Mouse (Mus musculus) granulocyte monocyte progenitor cell, adult 5-6 weeks (primary cell): ENCODE data around the gene Prss57. TPM values are rescaled to one million over a fixed set of nuclear protein-coding genes. Genes with fewer than 3 reads are reported as not detected.

Experiments used
- ATAC-seq: replicated peaks from 2 replicates; pipeline ENCODE4 v1.8.0; 2016; ENCODE audit warnings: mild to moderate bottlenecking, moderate TSS enrichment, inconsistent platforms; ENCODE audit not compliant: poor library complexity, severe bottlenecking
- total RNA-seq, 2 experiments: library from RNA; stranded (forward) in 1 of 2; stranded (reverse) in 1 of 2; fragments of 200-712, 200-1000 nt in 1 of 2; fragments of >200 nt in 1 of 2; fragmentation: Nextera tagmentation in 1 of 2; gene quantifications; 2 replicates each; pipeline ENCODE4 v1.2.3; 2014 to 2017

Prss57 gene
- total RNA-seq, 2 experiments from 2014 or later = 77.4 to 215 TPM

- ATAC-seq = no peak
These were observed 58.3 kb downstream of the Prss57 start for GRCm38 (mm10) chr10:79732500-79732899.

Other genes starting within 250 kb of the Prss57 start
Only the 30 nearest of the 34 such genes appear.
- gene Theg, start 203.6 kb downstream of the Prss57 start, total RNA-seq (2014; fragmentation: Nextera tagmentation) = not detected in 2 replicates
- gene Theg, start 203.6 kb downstream of the Prss57 start, total RNA-seq (2017) = not detected in 2 replicates
- gene C2cd4c, start 176.9 kb downstream of the Prss57 start, total RNA-seq (2014; fragmentation: Nextera tagmentation) = not detected in 2 replicates
- not detected in 2 replicates for gene C2cd4c, start 176.9 kb downstream of the Prss57 start, total RNA-seq (2017)
- not detected in 2 replicates for gene Shc2, start 153.0 kb downstream of the Prss57 start, total RNA-seq (2014; fragmentation: Nextera tagmentation)
- gene Shc2, start 153.0 kb downstream of the Prss57 start, total RNA-seq (2017) = not detected in 2 replicates
- gene Odf3l2, start 145.2 kb downstream of the Prss57 start, total RNA-seq (2014; fragmentation: Nextera tagmentation) = not detected in 2 replicates
- gene Odf3l2, start 145.2 kb downstream of the Prss57 start, total RNA-seq (2017) = not detected in 2 replicates
- not detected in 2 replicates for gene Madcam1, start 126.4 kb downstream of the Prss57 start, total RNA-seq (2014; fragmentation: Nextera tagmentation)
- gene Madcam1, start 126.4 kb downstream of the Prss57 start, total RNA-seq (2017) = not detected in 2 replicates
- 7.4 and 9.7 TPM in 2 replicates for gene Tpgs1, start 121.6 kb downstream of the Prss57 start, total RNA-seq (2014; fragmentation: Nextera tagmentation)
- 8.1 and 14.6 TPM in 2 replicates for gene Tpgs1, start 121.6 kb downstream of the Prss57 start, total RNA-seq (2017)
- gene Cdc34, start 108.8 kb downstream of the Prss57 start, total RNA-seq (2014; fragmentation: Nextera tagmentation) = 110 and 115 TPM in 2 replicates
- 98.7 and 142 TPM in 2 replicates for gene Cdc34, start 108.8 kb downstream of the Prss57 start, total RNA-seq (2017)
- gene Gzmm, start 101.9 kb downstream of the Prss57 start, total RNA-seq (2014; fragmentation: Nextera tagmentation) = 2.2 TPM in 1 of 2 replicates, not detected in the other
- gene Gzmm, start 101.9 kb downstream of the Prss57 start, total RNA-seq (2017) = 0.34 TPM in 1 of 2 replicates, not detected in the other
- 253 and 319 TPM in 2 replicates for gene Bsg, start 86.5 kb downstream of the Prss57 start, total RNA-seq (2014; fragmentation: Nextera tagmentation)
- 278 and 345 TPM in 2 replicates for gene Bsg, start 86.5 kb downstream of the Prss57 start, total RNA-seq (2017)
- gene Hcn2, start 74.3 kb downstream of the Prss57 start, total RNA-seq (2014; fragmentation: Nextera tagmentation) = 0.28 TPM in 1 of 2 replicates, not detected in the other
- 0.39 TPM in 1 of 2 replicates, not detected in the other for gene Hcn2, start 74.3 kb downstream of the Prss57 start, total RNA-seq (2017)
- 28.6 and 56.2 TPM in 2 replicates for gene Polrmt, start 44.4 kb downstream of the Prss57 start, total RNA-seq (2014; fragmentation: Nextera tagmentation)
- 12.7 and 14.0 TPM in 2 replicates for gene Polrmt, start 44.4 kb downstream of the Prss57 start, total RNA-seq (2017)
- not detected in 2 replicates for gene Fgf22, start 35.9 kb downstream of the Prss57 start, total RNA-seq (2014; fragmentation: Nextera tagmentation)
- gene Fgf22, start 35.9 kb downstream of the Prss57 start, total RNA-seq (2017) = not detected in 2 replicates
- gene Rnf126, start 24.0 kb downstream of the Prss57 start, total RNA-seq (2014; fragmentation: Nextera tagmentation) = 32.1 and 64.5 TPM in 2 replicates
- gene Rnf126, start 24.0 kb downstream of the Prss57 start, total RNA-seq (2017) = 17.3 and 28.2 TPM in 2 replicates
- 4.6 TPM in 1 of 2 replicates, not detected in the other for gene Fstl3, start 13.7 kb downstream of the Prss57 start, total RNA-seq (2014; fragmentation: Nextera tagmentation)
- gene Fstl3, start 13.7 kb downstream of the Prss57 start, total RNA-seq (2017) = 0.62 and 1.4 TPM in 2 replicates
- 80.1 and 110 TPM in 2 replicates for gene Palm, start 2.6 kb upstream of the Prss57 start, total RNA-seq (2014; fragmentation: Nextera tagmentation)
- 35.6 and 48.6 TPM in 2 replicates for gene Palm, start 2.6 kb upstream of the Prss57 start, total RNA-seq (2017)
- gene Misp, start 30.0 kb upstream of the Prss57 start, total RNA-seq (2014; fragmentation: Nextera tagmentation) = 0.34 TPM in 1 of 2 replicates, not detected in the other
- gene Misp, start 30.0 kb upstream of the Prss57 start, total RNA-seq (2017) = 0.82 TPM in 1 of 2 replicates, not detected in the other
- 497 and 526 TPM in 2 replicates for gene Ptbp1, start 63.5 kb upstream of the Prss57 start, total RNA-seq (2014; fragmentation: Nextera tagmentation)
- 211 and 216 TPM in 2 replicates for gene Ptbp1, start 63.5 kb upstream of the Prss57 start, total RNA-seq (2017)
- 2,258 and 3,780 TPM in 2 replicates for gene Prtn3, start 83.5 kb upstream of the Prss57 start, total RNA-seq (2014; fragmentation: Nextera tagmentation)
- 1,097 and 1,536 TPM in 2 replicates for gene Prtn3, start 83.5 kb upstream of the Prss57 start, total RNA-seq (2017)
- 72.1 and 111 TPM in 2 replicates for gene Plppr3, start 83.7 kb upstream of the Prss57 start, total RNA-seq (2014; fragmentation: Nextera tagmentation)
- 91.6 and 112 TPM in 2 replicates for gene Plppr3, start 83.7 kb upstream of the Prss57 start, total RNA-seq (2017)
- gene Elane, start 95.3 kb upstream of the Prss57 start, total RNA-seq (2014; fragmentation: Nextera tagmentation) = 5,751 and 6,009 TPM in 2 replicates
- gene Elane, start 95.3 kb upstream of the Prss57 start, total RNA-seq (2017) = 2,814 and 3,772 TPM in 2 replicates
- gene Cfd, start 99.9 kb upstream of the Prss57 start, total RNA-seq (2014; fragmentation: Nextera tagmentation) = 1.6 and 4.5 TPM in 2 replicates
- not detected in 2 replicates for gene Cfd, start 99.9 kb upstream of the Prss57 start, total RNA-seq (2017)
- 14.1 and 20.3 TPM in 2 replicates for gene Med16, start 118.0 kb upstream of the Prss57 start, total RNA-seq (2014; fragmentation: Nextera tagmentation)
- gene Med16, start 118.0 kb upstream of the Prss57 start, total RNA-seq (2017) = 17.0 and 18.7 TPM in 2 replicates
- gene Gm26602, start 119.9 kb upstream of the Prss57 start, total RNA-seq (2014; fragmentation: Nextera tagmentation) = not detected in 2 replicates
- gene Gm26602, start 119.9 kb upstream of the Prss57 start, total RNA-seq (2017) = 0.98 TPM in 1 of 2 replicates, not detected in the other
- not detected in 2 replicates for gene Kiss1r, start 126.0 kb upstream of the Prss57 start, total RNA-seq (2014; fragmentation: Nextera tagmentation)
- gene Kiss1r, start 126.0 kb upstream of the Prss57 start, total RNA-seq (2017) = 0.26 TPM in 1 of 2 replicates, not detected in the other
- 62.9 and 64.6 TPM in 2 replicates for gene R3hdm4, start 130.2 kb upstream of the Prss57 start, total RNA-seq (2014; fragmentation: Nextera tagmentation)
- gene R3hdm4, start 130.2 kb upstream of the Prss57 start, total RNA-seq (2017) = 39.1 and 40.4 TPM in 2 replicates
- 21.2 and 22.5 TPM in 2 replicates for gene Arid3a, start 136.1 kb upstream of the Prss57 start, total RNA-seq (2014; fragmentation: Nextera tagmentation)
- 32.4 and 36.7 TPM in 2 replicates for gene Arid3a, start 136.1 kb upstream of the Prss57 start, total RNA-seq (2017)
- 48.4 and 49.8 TPM in 2 replicates for gene Wdr18, start 169.2 kb upstream of the Prss57 start, total RNA-seq (2014; fragmentation: Nextera tagmentation)
- gene Wdr18, start 169.2 kb upstream of the Prss57 start, total RNA-seq (2017) = 24.6 and 28.2 TPM in 2 replicates
- not detected in 2 replicates for gene Grin3b, start 179.8 kb upstream of the Prss57 start, total RNA-seq (2014; fragmentation: Nextera tagmentation)
- gene Grin3b, start 179.8 kb upstream of the Prss57 start, total RNA-seq (2017) = not detected in 2 replicates
- gene Tmem259, start 193.4 kb upstream of the Prss57 start, total RNA-seq (2014; fragmentation: Nextera tagmentation) = 38.2 and 63.0 TPM in 2 replicates
- gene Tmem259, start 193.4 kb upstream of the Prss57 start, total RNA-seq (2017) = 43.2 and 54.7 TPM in 2 replicates
- 50.6 and 57.5 TPM in 2 replicates for gene Cnn2, start 197.6 kb upstream of the Prss57 start, total RNA-seq (2014; fragmentation: Nextera tagmentation)
- 72.7 and 89.8 TPM in 2 replicates for gene Cnn2, start 197.6 kb upstream of the Prss57 start, total RNA-seq (2017)